21 mouse cellular contexts compared by ENCODE assay signal in the genomic region with DNA sequence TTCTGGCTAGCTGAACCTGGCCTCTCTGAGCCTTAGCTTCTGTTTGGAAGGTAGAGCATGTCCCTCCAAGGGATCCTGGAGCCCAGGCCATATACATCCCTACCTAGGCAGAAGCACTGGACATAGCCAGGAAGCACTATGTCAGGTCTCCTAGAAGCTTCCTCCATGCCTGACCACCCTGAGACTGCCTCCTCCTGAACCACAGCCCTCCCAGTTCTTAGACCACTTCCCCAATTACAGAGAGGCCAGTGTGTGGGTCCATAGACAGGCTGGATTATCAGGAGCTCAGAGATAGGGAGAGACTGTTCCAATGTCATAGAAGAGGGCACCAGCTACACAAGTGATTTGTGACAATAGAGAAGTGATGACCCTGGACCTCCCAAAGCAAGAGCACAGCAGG.
"Had no signal": no experiment of that assay in that cellular context is flagged by ENCODE, and none has a peak within 500 bp of the region (broad histone marks: within the 10 kb centered on the region; RNA-seq: fewer than 3 reads in every experiment).

No protein-coding gene starts in this region.

- DNase-seq: cerebellum, adult 8-10 months; cerebellum, adult 9-10 months; cerebellum, adult 9-11 months; cerebellum, postnatal 10 days; cerebellum, postnatal 14 days; cerebellum, postnatal 25 days; cerebellum, postnatal 36 days; embryo, embryonic 11 days; forebrain, postnatal 0 days; gastrocnemius, adult 2 months; gastrocnemius, postnatal 10 days; gastrocnemius, postnatal 14 days; gastrocnemius, postnatal 25 days; gastrocnemius, postnatal 36 days; heart, adult 11 months; heart, adult 18-20 months; heart, adult 2 months had no signal

- ATAC-seq: forebrain, embryonic 13.5 days; forebrain, embryonic 14.5 days; forebrain, embryonic 15.5 days; forebrain, embryonic 16.5 days; forebrain, postnatal 0 days had no signal
